Mouse (Mus musculus) urinary bladder, postnatal 25 days (tissue): Measurements from ENCODE around the gene Ppm1l.

Source experiments
- DNase-seq: peaks from one replicate; pipeline ENCODE4 v3.0.0; 2022; ENCODE audit warnings: low spot score

Ppm1l gene

DNA sequence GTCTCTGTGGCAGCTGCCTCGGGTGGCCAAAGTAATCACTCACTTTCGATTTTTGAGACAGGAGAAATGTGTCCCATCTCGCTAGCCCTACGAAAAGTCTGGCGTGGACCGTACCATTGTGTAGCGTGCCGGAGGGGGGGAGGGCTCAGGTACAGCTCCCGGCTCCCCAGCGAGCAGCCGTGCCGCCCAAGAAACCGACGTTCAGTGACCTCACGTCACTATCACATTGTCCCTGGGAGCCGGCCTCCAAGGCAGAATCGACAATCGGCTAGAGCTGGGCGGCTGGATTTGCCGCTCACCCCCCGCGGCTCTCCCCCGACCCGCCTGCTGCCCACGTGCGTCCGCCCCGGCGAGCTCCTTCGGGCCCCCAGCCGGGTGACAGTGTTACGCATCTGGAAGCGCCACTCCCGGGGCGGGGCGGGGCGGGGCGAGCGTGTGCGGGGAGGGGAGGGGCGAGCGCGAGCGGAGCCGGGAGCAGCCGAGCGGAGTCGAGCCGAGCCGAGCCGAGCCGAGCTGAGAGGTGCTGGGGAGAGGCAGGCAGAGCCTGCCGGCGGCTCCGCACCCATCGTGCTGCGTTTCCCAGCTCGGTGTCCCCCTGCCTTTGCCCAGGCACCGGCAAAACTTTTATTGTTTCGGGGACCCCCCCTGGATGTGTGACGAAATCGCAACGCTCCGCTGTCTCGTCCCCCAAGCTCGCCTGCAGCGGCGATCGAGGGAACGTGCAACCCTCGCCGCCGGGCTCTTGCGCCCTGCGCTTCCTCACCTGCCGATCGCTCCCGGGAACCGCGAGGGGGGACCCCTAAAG is at the start of gene Ppm1l:
Ppm1l (plus strand) TSS at position 471 of the 805 bp plus-strand sequence.
- DNase-seq, result peak; percentile 81

DNA sequence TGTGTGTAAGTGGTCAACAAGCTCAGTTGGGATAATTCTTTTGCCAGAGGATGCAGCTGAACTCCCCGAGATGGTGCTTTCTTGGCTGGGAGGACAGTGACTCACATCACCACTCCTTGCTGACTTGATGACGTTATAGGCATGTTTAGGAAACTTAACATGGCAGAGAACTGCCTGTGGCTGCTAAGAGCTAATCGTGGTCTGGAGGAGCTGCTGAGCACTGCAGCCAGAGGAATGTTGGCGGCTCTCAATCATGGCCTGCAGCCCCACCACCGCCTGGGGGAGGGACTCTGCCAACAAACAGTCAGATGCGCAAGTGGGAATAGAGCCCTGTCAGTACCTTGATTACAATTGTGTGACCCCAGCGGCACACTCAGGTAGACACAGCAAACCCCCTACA is 44.8 kb upstream of the Ppm1l start:
- no peak for DNase-seq

DNA sequence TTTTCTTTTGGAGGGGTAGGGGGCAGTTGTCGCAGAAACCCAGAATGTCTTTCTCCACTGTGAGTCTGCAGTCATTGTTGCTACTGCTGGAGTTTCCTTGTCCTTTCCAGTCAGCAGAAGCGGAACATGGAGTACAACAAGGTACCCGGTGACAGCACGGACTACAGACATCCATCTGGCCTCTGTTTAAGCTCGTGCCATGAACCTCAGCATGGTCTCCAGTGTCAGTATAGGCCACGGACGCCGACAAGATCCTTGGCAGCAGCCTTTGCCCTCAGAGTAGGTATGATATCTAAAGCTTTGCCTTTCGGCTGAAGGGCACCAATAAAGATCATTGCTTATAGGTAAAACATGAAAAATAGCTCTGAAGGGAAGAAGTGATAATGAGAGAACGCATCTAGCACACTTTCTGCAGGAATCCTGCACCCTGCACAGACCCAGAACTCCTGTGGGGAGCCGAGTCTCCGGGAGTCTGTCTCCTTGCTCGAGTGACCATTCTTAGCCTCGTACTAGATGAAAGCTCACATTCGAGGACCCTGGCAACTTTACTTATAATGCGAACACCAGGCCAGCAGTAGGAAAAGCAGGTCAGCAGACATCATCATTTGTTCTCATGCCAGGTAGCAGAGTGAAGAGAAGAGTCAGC is 42.5 kb upstream of the Ppm1l start:
- DNase-seq, result no peak

DNA sequence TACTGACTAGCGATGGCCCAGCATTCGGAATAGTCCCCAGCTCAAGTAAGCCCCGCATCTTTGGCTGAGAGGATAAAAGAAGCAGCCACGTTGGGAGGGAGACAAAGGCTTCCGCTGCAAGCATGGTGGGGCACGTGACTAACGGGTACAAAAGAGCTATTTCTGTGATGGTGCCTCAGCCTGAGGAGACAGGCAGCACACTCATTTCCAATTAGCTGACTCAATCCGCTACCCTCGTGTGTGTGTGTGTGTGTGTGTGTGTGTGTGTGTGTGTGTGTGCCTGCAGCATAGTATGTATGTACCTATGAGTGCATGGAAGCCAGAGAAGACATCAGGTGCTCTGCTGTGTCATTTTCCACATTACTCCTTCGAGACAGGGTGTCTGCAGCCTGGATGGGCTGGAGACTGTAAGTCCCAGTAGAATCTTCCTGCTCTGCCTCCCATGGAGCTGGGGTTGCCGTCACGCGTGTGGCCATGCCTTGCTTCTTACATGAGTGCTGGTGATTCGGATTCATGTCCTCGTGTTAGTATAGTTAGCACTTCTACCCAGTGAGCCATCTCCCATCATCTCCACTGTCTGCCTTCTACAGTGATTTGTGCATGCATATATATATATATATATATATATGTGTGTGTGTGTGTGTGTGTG is 41.9 kb upstream of the Ppm1l start:
- no peak for DNase-seq

DNA sequence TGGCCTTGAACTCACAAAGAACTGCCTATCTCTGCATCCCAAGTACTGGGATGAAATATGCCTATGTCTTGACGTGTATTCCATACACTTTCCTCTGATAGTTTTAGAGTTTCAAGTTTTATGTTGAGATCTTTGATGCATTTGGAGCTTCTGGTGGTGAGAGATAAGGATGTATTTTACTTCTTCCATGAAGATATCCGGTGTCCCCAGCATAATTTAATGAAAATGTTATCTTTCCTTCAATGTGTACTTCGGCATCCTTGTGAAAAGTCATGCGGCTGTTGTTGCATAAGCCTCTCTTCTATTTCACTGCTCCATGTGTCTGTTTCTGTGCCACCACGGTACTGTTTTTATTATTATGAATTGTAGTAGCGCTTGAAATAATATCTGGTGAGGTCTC is 38.0 kb upstream of the Ppm1l start:
- DNase-seq, result no peak

DNA sequence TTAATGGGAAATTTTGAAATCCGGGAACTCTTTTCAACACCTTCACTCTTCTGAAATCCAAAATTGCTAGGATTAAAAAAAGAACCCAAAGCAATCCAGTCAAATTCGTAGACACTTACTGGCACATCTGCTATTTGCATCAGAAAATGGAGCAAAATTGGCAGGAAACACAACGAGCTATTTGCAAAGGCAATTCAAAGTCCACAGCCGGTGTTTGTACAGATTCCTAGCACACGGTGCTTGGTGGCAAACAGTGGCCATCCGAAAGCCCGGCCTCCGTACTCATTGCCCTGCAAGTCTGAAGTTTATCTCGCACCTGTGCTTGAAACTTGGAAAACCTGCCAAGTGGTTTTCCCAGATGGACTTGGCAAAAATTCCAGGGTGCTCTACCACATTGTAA is 34.3 kb upstream of the Ppm1l start:
- DNase-seq, result no peak

DNA sequence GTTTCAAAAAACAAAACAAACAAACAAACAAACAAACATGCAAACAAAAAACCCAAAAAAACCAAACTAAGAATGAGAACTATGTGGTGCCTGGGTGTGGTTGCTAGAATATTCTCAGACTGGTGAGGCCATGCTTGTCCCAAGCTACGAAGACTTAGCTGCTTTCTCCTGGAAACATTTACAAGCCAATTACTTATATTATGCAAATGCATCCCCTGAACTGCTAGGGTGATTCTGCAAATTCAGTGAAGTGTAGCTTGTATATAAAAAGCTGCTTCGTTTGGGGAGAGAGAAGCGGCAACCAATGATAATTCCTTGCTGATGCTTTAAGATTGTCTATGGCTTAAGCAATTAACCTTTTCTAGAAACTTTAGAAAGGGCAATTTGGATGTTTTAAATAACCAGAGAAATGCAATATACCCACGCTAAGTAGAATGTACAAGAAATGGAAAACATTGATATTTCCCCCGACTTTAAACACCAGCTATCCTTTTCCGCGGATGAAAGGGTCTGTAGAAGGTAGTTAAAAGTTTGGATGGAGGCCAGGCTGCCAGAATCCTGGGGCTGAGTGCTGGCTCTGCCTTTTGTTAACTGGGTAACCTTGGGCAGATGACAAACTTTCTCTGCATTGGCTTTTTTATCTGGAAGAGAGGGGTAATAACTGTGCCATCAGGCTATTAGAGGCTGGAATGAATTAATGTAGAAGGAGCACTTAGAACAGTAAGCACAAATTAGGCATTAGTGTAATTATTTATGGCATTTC is 33.4 kb upstream of the Ppm1l start:
- DNase-seq, result no peak

DNA sequence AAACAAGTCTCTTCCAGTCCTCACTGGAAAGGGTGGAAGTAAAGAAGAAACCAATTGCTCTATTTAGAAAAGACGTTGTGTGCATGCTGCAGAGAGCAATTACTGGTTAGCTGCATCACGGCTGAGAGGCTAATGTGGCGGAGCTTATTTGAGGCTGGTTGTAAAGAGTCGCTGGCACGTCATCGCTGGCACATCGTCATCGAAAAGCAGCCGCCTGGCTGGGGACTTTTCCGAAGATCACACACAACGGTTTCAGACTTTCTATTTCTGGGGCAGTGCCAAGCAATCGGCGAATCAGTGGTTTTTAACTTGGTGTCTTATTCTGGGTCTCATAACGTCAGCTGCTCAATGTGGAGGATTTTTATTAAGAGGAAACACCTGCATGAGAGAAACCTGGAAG is 26.8 kb upstream of the Ppm1l start:
- no peak for DNase-seq

DNA sequence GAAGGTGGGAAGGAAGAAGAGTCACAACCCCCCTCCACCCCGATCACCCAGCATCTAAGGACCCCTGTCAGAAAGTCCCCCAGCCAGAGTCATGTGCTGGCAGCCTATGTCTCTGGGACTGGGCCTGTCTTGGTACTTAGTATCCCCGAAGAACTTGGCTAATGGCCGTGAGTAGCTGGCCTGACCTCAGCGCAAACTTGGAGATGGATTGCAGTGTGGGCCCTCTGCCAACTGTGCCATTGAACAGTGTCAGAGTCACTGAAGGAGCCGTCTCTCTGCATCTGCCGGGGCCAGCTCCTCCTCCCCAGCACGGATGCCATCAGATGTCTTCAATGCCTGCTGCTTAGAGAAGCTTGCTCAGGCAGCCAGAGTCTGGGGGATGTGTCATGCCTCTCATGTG is 26.4 kb upstream of the Ppm1l start:
- peak; percentile 6 for DNase-seq

DNA sequence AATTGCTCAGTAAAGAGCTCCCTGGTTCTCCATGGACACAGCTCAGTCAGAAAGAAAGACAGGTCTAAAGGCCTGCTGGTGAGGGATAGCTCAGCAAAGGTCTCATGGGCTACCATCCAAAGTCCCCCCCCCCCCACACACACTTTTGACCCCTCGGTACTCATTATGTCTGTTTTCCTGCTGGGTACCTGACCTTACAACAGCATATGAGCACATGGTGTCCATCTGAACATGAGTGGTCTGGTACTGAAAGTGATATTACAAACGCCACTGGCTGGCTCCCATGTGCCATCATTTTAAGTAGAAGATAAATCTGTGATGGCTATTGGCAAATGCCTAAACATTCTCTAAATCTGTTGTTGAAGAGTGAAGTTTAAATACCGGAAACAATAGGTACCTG is 25.8 kb upstream of the Ppm1l start:
- DNase-seq, result no peak

DNA sequence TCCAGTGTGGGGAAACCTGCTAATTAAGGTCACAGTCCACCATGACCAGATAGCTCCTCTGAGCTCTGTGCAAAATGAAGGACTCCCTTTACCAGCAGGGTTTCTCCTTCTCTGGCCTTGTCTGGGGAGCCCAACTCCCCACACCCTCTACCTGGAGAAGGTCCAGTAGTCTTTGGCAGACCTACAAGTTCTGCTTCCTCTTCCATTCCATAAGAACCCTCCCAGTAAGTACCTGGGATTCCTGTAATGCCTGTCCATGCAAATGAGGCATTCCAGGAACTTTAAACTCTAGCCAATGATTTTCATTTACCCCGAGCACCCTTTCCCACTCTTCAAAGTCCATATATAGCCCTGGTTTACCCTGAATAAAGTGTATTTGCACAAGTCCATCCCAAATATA is 24.0 kb upstream of the Ppm1l start:
- no peak for DNase-seq

DNA sequence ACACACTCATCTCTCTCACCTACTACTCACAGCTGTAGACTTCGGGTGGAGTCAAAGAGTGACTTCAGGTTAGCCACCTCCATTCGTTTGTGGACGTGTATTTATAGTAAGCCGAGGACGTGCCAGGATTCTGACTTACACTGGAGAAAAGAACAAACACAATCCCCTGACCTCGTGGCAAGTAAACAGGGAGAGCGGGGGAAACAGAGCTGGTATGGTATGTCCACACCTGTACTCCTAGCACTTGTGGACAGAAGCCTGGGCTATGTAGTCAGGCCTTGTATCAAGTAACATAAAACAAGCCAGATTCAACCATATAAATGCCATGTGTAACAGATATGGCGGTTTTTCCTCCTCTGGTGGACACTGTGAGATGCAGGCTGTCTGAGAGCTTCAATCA is 20.4 kb upstream of the Ppm1l start:
- DNase-seq, result no peak

DNA sequence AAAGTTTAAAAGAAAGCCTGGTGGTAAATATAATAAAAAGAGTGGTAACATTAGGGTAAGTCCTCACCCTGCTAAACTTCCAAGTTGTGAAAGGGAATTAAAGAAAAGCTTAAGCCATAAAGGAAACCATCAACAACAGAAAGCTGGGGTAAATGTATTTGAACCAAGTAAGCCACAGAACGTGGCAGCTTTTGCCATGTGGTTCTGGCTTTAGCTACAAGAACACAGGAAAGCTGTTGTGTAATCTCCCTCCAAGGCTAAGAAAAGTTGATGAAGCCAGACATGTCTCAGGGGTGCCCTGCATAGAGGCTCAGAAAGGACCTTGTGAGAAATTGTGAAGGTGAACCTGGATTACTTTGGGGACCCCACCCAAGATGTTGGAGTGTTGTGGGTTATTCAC is 16.5 kb upstream of the Ppm1l start:
- DNase-seq, result no peak

DNA sequence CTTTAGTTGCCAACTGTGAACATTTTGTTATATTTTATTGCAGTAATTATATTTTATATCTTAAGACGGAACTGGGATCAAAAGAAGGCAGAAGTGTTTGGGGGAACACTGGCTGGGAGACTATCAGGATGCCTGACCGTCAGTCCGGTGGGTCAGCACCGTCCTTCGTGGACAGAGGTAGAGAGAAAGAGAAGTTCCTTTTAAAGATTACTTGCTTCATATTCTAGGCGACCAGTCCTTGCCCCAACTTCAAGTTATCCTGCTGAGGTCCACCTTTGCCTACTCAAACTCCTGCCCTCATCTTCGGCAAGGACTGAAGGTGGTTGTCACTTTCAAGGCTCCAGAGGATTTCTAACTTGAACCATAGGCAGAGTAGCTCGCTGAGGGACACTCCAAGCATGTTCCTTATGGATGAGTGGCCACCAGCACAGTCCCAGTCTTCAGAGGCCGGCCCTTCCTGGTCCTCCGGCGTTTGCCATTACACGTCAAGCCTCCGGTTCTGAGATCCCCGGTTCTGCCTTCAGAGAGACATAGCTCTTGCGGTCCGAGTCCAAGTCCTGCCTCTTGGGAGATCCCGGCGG is 761 bp upstream of the Ppm1l start:
- DNase-seq, result no peak

DNA sequence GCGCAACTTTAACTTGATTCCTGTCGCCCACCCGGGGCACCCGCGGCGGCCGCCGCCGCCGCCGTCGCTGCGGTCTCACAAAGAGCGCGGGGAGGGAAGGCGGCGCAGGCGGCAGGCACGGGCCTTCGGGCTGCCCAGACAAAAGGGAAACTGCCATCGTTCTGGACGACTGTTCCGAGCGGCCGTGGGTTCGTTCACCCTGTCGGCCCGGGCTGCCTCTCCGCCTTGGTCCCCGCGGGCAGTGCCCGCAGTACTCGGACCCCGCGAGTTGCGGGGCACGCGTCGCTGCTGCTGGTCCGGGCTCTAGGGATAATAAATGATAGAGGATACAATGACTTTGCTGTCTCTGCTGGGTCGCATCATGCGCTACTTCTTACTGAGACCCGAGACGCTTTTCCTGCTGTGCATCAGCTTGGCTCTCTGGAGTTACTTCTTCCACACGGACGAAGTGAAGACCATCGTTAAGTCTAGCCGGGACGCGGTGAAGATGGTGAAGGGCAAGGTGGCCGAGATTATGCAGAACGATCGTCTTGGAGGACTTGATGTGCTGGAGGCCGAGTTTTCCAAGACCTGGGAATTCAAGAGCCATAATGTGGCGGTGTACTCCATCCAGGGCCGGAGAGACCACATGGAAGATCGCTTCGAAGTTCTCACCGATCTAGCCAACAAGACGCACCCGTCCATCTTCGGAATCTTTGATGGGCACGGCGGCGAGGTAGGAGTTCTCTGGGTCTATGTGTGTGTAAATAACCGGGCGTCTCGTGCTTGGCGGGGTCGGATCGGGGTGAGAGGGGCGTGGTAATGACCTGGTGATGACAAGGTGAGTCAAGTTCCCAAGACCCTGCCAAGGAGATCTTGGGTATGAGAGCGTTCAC is 827 bp downstream of the Ppm1l start:
- DNase-seq, result no peak

DNA sequence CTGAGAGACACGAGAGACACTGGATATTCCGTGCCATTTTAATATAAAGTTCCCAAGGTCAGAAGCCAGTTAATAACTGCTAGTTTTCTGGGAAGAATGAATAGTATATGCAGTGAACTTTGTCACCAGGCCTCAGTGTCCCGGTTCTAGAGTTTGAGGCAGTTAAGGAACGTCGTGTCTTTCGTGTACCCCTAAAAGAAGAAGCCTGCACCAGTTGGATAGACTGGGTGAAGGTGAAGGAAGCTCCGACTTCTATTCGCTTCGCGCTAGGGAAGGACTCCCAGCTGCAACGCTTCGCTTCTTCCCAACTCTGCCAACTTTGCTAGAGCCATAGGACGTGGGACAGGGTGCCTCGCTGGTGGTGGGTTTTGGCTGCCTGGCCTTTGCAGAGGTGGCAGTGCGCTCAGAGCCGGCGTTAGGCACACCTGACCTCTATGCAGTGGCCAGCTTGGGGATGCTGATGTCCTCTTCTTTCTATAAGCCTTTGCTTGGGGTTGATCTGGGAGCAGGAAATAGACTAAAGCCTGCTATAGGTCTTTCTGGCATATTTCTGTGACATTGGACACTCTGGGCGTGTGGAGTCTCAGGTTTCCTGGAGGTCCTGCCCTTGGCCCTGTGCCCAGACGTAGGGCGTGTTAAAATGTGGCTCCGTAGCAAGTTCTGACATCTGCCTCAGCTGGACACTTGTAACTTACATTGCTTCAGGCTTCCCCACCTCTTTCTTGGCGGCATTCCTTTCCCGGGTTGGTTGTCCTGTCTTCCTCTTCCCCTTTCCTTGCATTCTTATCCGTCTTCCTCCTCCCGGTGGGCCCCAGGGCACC is 1.7 kb downstream of the Ppm1l start:
- DNase-seq, result peak; percentile 60

DNA sequence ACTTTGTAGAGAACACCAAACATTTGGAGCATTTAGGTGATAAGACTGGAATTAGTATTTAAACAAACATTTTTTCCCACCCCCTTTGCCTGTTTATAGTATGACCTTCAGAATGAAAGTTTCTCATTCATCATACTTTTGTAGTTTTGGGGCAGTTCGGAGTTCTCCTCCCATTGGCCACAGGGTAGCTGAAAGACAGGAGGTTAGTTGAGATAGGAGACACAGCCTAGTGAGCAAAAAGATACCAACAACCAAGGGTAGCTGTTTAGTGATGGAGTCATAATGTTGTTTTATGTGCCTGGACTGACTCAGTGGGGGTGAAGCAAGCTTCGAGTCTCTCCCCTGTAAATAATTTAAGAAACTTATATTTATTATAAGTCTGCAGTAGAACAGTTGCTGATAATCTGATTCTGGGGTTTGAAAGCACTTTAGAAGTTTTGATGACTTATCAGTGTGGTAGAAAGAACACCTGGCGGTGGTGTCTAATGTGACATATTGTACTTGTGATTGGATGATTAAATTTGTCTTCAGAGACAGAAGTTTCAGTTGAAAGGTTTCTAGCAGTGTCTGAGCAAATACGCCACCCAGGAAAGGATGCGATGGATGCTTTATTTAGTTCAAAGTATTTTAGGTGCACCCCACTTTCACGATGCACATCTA is 2.5 kb downstream of the Ppm1l start:
- DNase-seq, result no peak

DNA sequence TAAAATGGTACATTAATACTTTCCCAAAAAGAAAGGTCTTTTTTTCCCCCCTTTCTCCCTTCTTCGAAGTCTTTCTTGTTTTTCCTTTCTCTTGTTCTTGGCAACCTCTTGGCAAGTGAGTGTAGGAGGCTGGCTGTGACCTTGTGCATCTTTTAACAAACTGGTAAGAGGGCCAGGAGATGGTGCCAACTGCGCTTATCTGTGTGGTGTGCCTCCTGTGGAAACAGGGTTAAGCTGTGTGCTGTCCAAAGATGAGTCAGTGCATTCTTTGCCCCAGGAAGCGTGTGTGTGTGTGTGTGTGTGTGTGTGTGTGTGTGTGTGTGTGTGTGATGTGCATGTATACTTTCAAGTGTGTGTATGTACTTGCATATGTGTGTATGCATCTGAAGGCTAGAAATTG is 7.3 kb downstream of the Ppm1l start:
- no peak for DNase-seq

DNA sequence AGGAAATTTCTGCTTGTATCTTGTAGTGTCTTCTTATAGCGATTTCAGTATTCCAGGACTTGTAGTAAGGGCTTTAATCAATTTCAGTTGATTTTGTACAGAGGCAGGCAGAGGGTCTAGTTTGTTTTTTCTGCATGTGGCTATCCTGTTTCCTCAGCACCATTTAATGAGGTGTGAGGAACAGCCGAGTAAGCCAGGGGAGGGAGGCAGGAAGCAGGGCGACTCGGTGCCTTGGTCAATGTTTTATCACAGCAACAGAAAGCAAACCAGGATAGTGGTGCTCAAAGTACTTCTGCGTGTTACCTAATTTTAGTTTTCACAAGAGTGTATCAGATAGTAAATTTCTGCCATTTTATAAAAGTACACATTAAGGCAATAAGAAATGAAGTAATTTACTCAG is 13.2 kb downstream of the Ppm1l start:
- no peak for DNase-seq

DNA sequence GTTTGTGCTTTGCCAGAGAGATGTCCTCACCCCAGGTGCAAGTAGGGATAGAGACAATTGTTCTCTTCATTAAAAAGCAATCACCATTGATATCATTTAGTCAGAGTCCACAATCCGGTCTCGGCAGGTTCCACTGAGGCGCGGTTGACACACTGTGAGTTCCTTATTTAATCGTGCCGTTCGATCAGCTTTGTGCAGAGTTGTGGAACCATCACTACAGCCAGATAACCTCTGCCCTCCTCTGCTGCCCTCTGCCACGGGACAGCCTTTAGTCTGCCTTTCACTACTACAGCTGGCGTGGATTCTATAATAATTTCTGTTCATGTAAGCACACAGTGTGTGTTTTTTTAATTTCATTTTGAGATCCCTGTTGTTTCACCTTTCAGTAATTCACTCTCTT is 17.2 kb downstream of the Ppm1l start:
- no peak for DNase-seq
